Mouse (Mus musculus) lung, postnatal 10 days (tissue): Measurements from ENCODE around the gene Gm10375.
"Not testable (repeated sequence)": the region's sequence is repeated elsewhere in the genome, so short reads cannot be mapped to it uniquely, and the experiment has no call there.

Experiments used
- DNase-seq: peaks from one replicate; pipeline ENCODE4 v3.0.0; 2021

The Gm10375 gene

GRCm38 (mm10) chr14:43607913-43608312 lies at the start of gene Gm10375:
TSS of gene Gm10375 (minus strand) at chr14:43608013.
- DNase-seq = not testable (repeated sequence)

GRCm38 (mm10) chr14:43579046-43579445 lies 28.8 kb downstream of the Gm10375 start, which contains the start of gene Gm17654:
TSS of gene Gm17654 (minus strand) at chr14:43579146.
- DNase-seq = not testable (repeated sequence)

GRCm38 (mm10) chr14:43577969-43578368 lies 29.8 kb downstream of the Gm10375 start:
- DNase-seq = not testable (repeated sequence)
